Mouse (Mus musculus) thymus, postnatal 0 days (tissue): ENCODE measurements around the gene Pde9a. TPM values are rescaled to one million over a fixed set of nuclear protein-coding genes. Genes with fewer than 3 reads are reported as not detected.

ENCODE experiments used
- DNase-seq: peaks from one replicate; pipeline ENCODE4 v3.0.0-alpha.2; 2015; ENCODE audit warnings: low spot score
- polyA plus RNA-seq: library from polyadenylated mRNA; unstranded; fragments of >200 nt; fragmentation: Nextera tagmentation; extraction: Ambion mirVana; gene quantifications from 2 replicates; pipeline ENCODE4 v1.2.1, GENCODE M21; 2015

The Pde9a gene
- polyA plus RNA-seq, 1 experiment from 2014 or later: 1.4 TPM

- peak; percentile 94 for DNase-seq
Measured at GRCm38 (mm10) chr17:31511792-31512495, 125.9 kb downstream of the Pde9a start.

DNA sequence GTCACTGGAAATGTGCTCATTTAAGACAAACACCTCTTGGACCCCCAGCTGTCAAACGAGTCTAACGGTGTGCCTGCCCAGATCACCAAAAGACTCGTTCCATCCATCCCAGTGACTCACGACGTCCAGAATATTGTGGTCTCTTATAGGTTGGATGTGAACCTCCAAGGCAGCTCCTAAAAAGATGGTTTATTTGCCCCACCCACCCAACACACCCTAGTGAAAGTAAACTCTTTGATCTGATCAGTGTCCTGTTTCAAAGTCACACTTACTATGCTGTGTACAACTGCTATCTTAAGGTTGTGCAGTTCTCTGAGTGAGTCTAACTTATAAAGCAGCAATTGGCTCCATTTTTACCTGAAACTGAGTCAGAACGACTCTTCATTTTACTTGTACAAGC is 126.6 kb downstream of the Pde9a start:
- DNase-seq: no peak

DNA sequence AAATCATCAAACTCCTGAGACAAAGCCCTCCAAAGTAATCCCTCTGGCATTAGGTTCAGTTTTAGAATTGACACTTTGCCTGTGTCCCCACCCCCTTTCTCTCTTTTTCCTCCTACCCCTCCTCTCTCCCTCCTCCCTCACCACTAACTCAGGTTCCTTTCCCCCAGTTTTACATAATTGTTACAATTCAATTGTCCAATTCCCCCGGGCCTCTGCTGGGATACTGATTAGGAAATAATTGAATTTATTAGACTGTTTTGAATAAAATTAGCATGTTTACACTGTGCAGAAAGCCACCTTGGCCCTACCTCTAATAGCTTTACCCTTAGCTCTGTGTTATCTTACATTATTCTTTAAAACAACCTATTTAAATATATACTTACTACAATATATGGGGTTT is 128.7 kb downstream of the Pde9a start:
- no peak for DNase-seq

DNA sequence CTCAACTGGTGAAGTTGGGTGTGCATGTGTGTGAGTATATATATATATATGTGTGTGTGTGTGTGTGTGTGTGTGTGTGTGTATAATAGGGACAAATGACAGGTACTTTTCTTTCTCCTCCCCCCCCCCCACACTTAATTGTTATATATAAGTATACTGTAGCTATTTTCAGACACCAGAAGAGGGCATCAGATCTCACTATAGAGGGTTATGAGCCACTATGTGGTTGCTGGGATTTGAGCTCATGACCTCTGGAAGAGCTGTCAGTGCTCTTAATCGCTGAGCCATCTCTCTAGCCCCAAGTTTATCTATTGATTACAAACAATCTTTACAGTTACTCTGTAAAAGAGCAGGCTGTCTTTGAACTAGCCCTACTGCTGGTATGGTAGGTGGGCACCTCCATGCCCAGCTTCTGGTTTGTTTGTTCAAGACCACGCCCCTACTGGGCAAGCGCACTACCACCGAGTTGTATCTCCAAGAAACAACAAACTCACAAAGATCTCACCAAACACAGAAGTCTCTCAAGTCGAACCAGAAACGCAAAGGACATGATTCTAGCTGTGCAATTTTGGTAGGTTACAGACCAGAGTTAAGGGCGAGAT is 133.4 kb downstream of the Pde9a start:
- DNase-seq: no peak

DNA sequence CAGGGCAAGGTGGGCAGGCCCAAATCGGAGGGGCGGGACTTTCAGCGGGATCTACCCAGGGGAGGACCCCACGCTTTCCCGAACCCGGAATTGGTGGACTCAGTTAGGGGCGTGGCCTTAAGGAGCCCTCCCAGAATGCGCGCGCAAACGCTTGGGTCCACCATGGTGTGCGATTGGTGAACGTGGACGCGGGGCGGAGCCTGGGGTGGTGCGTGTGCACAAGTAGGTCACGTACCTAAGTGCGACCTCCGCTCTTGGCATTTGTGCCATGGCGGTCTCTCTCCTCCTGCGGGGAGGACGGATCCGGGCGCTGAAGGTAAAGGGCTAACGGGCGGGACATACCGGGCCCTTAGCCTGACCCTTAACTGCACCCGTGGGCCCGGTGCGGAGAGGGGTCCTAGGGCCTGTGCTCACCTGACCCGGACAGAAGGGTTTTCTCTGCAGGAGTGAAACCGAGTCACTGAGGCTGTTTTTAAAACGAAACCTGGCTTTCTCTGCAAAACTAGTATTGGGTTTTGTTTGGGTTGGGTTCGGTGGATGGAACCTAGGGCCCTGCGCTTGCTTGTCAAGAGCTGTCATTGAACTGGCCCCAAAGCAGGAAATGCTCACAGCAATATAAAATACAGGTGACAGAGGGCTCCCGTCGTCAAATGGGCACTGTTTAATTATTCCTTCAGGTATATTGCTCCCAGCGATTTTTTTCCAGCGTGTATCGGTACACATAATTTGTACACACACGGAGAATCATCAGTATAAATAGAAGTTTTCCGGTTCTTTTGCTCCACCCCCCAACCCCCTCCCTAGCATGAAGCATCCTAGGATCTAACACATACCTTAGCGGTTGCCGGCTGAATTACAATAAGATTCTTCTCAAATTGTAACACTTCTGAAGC is 134.2 kb downstream of the Pde9a start, which contains the start of the genes Wdr4 and Ndufv3:
Wdr4 (minus strand) TSS at position 35 of the 893 bp plus-strand sequence.
Ndufv3 (plus strand) TSS at position 170 of the 893 bp plus-strand sequence.
- peak; percentile 100 for DNase-seq

GRCm38 (mm10) chr17:31520895-31521294 is 134.9 kb downstream of the Pde9a start:
- peak; percentile 14 for DNase-seq

DNA sequence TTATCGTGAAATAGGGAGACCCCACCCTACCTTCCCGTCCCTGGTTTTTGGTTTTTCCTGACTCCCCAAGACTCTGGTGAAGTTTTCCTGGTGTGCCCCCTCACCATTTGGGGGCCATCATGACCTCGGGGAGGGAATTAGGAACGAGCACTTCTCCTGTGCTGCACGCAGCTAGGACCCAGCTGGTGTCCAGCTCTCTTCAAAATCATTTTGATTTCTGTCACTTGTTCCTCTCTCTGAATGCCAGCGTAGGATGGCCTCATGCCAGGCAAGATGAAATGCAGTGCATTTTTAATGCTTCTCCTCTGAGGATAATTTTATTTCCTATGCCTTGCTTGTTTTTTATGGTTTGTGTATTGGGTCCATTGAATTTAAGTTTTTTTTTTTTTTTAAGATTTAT is 135.9 kb downstream of the Pde9a start:
- DNase-seq: no peak

DNA sequence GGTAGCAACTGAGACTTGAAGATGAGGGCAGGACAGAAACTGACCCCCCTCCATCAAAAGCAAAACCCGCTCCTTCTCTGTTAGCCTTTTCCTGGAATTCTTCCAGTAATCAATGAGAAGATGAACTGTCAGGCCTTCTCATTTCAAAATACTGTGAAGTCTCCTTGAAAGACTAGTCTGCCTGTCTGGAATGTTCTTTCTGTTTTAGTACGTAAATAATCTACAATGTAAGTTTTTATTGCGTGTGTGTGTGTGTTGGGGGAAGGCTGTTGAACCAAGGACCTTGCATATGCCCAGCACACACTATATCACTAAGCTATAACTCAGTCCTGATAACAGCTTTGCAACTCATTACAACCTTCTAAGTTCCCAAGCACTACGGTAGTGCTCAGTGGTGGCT is 139.1 kb downstream of the Pde9a start:
- DNase-seq: no peak

- DNase-seq: no peak
Measured at GRCm38 (mm10) chr17:31525816-31526215, 139.8 kb downstream of the Pde9a start.

Other genes with a start within 250 kb of the Pde9a start
- gene Tff2, start 241.9 kb upstream of the Pde9a start, polyA plus RNA-seq: 1.2 and 1.4 TPM in 2 replicates
- 4.3 and 7.4 TPM in 2 replicates for gene Tff1, start 220.9 kb upstream of the Pde9a start, polyA plus RNA-seq
- gene Tmprss3, start 187.2 kb upstream of the Pde9a start, polyA plus RNA-seq: 0.13 and 0.25 TPM in 2 replicates
- 66.8 and 75.0 TPM in 2 replicates for gene Ubash3a, start 178.3 kb upstream of the Pde9a start, polyA plus RNA-seq
- 0.90 and 1.2 TPM in 2 replicates for gene Rsph1, start 108.8 kb upstream of the Pde9a start, polyA plus RNA-seq
- gene Slc37a1, start 99.4 kb upstream of the Pde9a start, polyA plus RNA-seq: 12.8 and 14.1 TPM in 2 replicates
- gene Wdr4, start 133.8 kb downstream of the Pde9a start, polyA plus RNA-seq: 23.9 and 24.7 TPM in 2 replicates
- 425 and 444 TPM in 2 replicates for gene Ndufv3, start 133.9 kb downstream of the Pde9a start, polyA plus RNA-seq
- gene Pknox1, start 178.5 kb downstream of the Pde9a start, polyA plus RNA-seq: 30.6 and 31.9 TPM in 2 replicates